Mouse (Mus musculus): ENCODE results near the gene Gpr63. TPM values are rescaled to one million over a fixed set of nuclear protein-coding genes. Genes with fewer than 3 reads are reported as not detected.

The Gpr63 gene
- polyA plus RNA-seq (2015; fragmentation: Nextera tagmentation; extraction: Ambion mirVana) = 0.73 and 1.2 TPM in 2 replicates

DNA sequence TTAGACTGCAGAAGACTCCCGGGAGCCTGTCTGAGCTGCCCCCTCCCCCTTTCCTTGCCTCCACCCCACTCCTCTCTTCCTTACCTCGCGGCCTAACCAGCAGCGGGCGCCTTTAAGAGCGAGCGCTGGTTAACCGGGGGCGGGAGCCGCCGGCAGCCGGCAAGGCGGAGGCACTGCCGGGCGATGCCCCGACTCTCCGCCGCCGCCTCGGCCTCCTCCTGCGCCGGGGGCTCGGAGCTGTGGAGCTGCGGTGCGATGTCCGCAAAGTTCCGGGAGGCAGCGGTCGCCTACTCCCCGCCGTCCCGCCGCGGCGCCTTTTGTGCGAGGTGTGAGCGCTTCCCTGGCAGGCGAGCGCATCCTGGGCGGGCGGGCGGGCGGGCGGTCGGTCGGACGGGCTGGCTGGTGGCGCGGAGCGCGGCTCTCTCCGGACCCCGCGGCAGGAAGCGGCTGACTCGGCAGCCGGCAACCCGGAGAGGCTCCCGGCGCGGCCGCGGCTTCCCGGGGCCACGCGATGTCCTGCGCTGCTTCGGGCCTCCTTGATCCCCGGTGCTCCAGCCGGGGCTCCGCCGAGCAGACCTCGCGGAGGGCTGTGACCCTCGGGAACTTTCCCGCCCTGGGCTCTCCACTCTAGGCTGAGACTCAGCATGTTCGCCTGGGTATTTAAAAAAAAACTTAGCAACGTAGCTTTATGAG, at the start of gene Gpr63:
TSS of gene Gpr63 (plus strand) at position 109 of the 693 bp plus-strand sequence.
- H3K27me3 ChIP-seq (ENCODE audit: control insufficient read depth, insufficient read depth, low read depth, low read length) = no peaks in the 10 kb centered on the region
- H3K4me2 ChIP-seq (ENCODE audit: low read depth, low read length) = peak within 1 kb of the TSS; percentile 84
- H3K9ac ChIP-seq (ENCODE audit: low read length) = peak within 1 kb of the TSS; percentile 89
- under 1% methylated on average over 43 of the region's 78 CpGs for WGBS
- H3K4me1 ChIP-seq (replicated peaks; ENCODE audit: control insufficient read depth, insufficient read depth, low read length) = 0 out of 2 replicates have a peak, but pooled peaks cover 5% of the 10 kb centered on the region
- H3K9me3 ChIP-seq (ENCODE audit: control insufficient read depth, low read length) = no peaks in the 10 kb centered on the region
- H3K27ac ChIP-seq (ENCODE audit: low read length) = peak within 1 kb of the TSS; percentile 79
- no peaks in the 10 kb centered on the region for H3K36me3 ChIP-seq (ENCODE audit: control insufficient read depth, insufficient read depth, low read length)
- peak; percentile 97 for ATAC-seq (ENCODE audit: low read depth)
- H3K4me3 ChIP-seq (ENCODE audit: low read length) = peak within 1 kb of the TSS; percentile 81

DNA sequence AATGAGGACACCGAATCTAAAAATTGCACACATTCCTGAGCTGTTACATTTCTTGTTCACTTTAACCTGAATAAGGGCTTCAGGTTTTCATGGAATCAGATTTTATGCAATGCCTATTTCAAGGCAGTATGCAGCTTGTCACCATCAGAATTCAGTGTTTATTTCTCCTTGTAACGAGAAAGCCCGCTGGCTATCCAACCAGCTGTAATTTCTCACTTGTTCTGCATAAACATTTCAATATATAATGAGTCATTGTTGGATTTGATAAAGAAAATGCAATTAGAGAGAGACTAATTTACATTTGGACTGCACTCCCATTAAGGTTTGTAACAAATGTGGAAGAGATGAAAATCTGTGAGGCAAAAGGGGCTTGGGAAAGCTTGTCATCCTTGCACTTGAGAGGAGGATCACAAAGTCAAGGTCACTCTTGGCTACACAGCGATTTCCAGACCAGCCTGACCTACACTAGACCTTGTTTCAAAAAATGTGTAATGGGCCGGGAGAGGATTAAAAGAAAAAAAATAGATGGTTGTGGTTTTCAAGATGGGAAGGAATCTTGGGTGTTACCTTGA, 46.1 kb upstream of the Gpr63 start:
- WGBS = 51% methylated on average over 5 of the region's 5 CpGs
- H3K27ac ChIP-seq (ENCODE audit: low read length) = no peak overlapping the region
- no peak overlapping the region for H3K4me3 ChIP-seq (ENCODE audit: low read length)
- H3K36me3 ChIP-seq (ENCODE audit: control insufficient read depth, insufficient read depth, low read length) = no peaks in the 10 kb centered on the region
- H3K9me3 ChIP-seq (ENCODE audit: control insufficient read depth, low read length) = no peaks in the 10 kb centered on the region
- H3K4me1 ChIP-seq (replicated peaks; ENCODE audit: control insufficient read depth, insufficient read depth, low read length) = no peaks in the 10 kb centered on the region
- H3K4me2 ChIP-seq (ENCODE audit: low read depth, low read length) = no peak overlapping the region
- H3K27me3 ChIP-seq (ENCODE audit: control insufficient read depth, insufficient read depth, low read depth, low read length) = no peaks in the 10 kb centered on the region
- H3K9ac ChIP-seq (ENCODE audit: low read length) = no peak overlapping the region
- ATAC-seq (ENCODE audit: low read depth) = no peak

DNA sequence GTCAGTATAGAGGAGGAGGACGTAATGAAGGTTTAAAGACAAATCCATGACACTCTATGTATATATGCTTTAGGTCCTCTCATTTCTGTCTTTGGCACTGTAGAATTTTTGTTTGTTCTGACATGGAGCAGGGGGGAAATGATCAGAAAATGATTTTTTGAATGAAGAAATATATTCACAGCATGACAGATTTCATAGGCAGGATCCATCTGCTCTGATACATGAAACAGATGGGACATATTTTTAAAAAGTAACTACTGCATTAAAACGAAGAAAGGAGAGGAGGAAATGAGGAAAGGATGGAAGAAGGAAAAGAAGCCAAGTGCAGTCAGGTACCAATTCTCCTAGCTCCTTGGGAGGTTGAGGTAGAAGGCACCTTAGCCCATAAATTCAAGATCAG, 41.5 kb upstream of the Gpr63 start:
- WGBS = 67% methylated on average over 2 of the region's 2 CpGs

GRCm38 (mm10) chr4:24928260-24928780, 37.9 kb upstream of the Gpr63 start:
- no peak for ATAC-seq (ENCODE audit: low read depth)
- no peak overlapping the region for H3K4me2 ChIP-seq (ENCODE audit: low read depth, low read length)
- H3K27ac ChIP-seq (ENCODE audit: low read length) = no peak overlapping the region
- no peaks in the 10 kb centered on the region for H3K9me3 ChIP-seq (ENCODE audit: control insufficient read depth, low read length)
- H3K4me3 ChIP-seq (ENCODE audit: low read length) = no peak overlapping the region
- 73% methylated on average over 5 of the region's 5 CpGs for WGBS
- no peaks in the 10 kb centered on the region for H3K36me3 ChIP-seq (ENCODE audit: control insufficient read depth, insufficient read depth, low read length)
- no peaks in the 10 kb centered on the region for H3K4me1 ChIP-seq (replicated peaks; ENCODE audit: control insufficient read depth, insufficient read depth, low read length)
- no peaks in the 10 kb centered on the region for H3K27me3 ChIP-seq (ENCODE audit: control insufficient read depth, insufficient read depth, low read depth, low read length)
- no peak overlapping the region for H3K9ac ChIP-seq (ENCODE audit: low read length)

More for the DNA sequence above, 41.5 kb upstream of the Gpr63 start:
- no peaks in the 10 kb centered on the region for H3K36me3 ChIP-seq (ENCODE audit: control insufficient read depth, insufficient read depth, low read length)
- ATAC-seq (ENCODE audit: low read depth) = no peak
- H3K27me3 ChIP-seq (ENCODE audit: control insufficient read depth, insufficient read depth, low read depth, low read length) = no peaks in the 10 kb centered on the region
- H3K4me1 ChIP-seq (replicated peaks; ENCODE audit: control insufficient read depth, insufficient read depth, low read length) = no peaks in the 10 kb centered on the region
- no peak overlapping the region for H3K4me2 ChIP-seq (ENCODE audit: low read depth, low read length)
- H3K9me3 ChIP-seq (ENCODE audit: control insufficient read depth, low read length) = no peaks in the 10 kb centered on the region
- no peak overlapping the region for H3K9ac ChIP-seq (ENCODE audit: low read length)
- no peak overlapping the region for H3K27ac ChIP-seq (ENCODE audit: low read length)
- H3K4me3 ChIP-seq (ENCODE audit: low read length) = no peak overlapping the region

- Histone ChIP-seq H3K9me3 (ENCODE audit: control insufficient read depth, low read length) (no peaks in the 10 kb centered on the region), H3K36me3 (ENCODE audit: control insufficient read depth, insufficient read depth, low read length) (no peaks in the 10 kb centered on the region), H3K9ac (ENCODE audit: low read length) (no peak overlapping the region), H3K27ac (ENCODE audit: low read length) (no peak overlapping the region), H3K27me3 (ENCODE audit: control insufficient read depth, insufficient read depth, low read depth, low read length) (no peaks in the 10 kb centered on the region), H3K4me2 (ENCODE audit: low read depth, low read length) (no peak overlapping the region), H3K4me1 (replicated peaks; ENCODE audit: control insufficient read depth, insufficient read depth, low read length) (no peaks in the 10 kb centered on the region), H3K4me3 (ENCODE audit: low read length) (no peak overlapping the region)
- 78% methylated on average over 5 of the region's 5 CpGs for WGBS
- ATAC-seq (ENCODE audit: low read depth) = no peak
Observed at GRCm38 (mm10) chr4:24928926-24929325, 37.3 kb upstream of the Gpr63 start.

- WGBS = 58% methylated on average over 6 of the region's 6 CpGs
- no peak overlapping the region for H3K9ac ChIP-seq (ENCODE audit: low read length)
- no peak overlapping the region for H3K27ac ChIP-seq (ENCODE audit: low read length)
- no peaks in the 10 kb centered on the region for H3K9me3 ChIP-seq (ENCODE audit: control insufficient read depth, low read length)
- no peaks in the 10 kb centered on the region for H3K4me1 ChIP-seq (replicated peaks; ENCODE audit: control insufficient read depth, insufficient read depth, low read length)
- H3K4me2 ChIP-seq (ENCODE audit: low read depth, low read length) = no peak overlapping the region
- ATAC-seq (ENCODE audit: low read depth) = no peak
- no peaks in the 10 kb centered on the region for H3K27me3 ChIP-seq (ENCODE audit: control insufficient read depth, insufficient read depth, low read depth, low read length)
- no peak overlapping the region for H3K4me3 ChIP-seq (ENCODE audit: low read length)
- no peaks in the 10 kb centered on the region for H3K36me3 ChIP-seq (ENCODE audit: control insufficient read depth, insufficient read depth, low read length)
Observed at GRCm38 (mm10) chr4:24942728-24943424, 23.3 kb upstream of the Gpr63 start.

DNA sequence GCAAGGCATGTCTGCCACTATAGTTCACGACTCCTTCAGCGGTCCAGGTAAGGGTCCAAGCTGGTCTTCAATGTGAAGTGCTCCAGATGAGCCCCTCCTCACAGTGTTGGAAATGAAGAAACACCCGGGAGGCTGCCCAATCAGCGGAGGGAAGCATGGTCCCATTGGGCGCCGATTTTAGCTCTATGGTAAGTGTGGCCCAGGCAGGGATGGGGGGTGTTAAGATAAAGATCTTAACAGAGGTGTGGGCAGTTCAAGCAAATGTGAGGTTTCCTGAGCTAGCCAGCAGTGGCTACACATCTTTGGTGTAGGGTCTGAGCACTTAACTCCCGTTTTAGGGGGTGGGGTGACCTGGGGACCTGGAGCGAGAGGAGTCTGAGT, 299 bp upstream of the Gpr63 start:
- H3K4me2 ChIP-seq (ENCODE audit: low read depth, low read length) = peak overlapping the region; percentile 84
- 8% methylated on average over 8 of the region's 8 CpGs for WGBS
- no peaks in the 10 kb centered on the region for H3K9me3 ChIP-seq (ENCODE audit: control insufficient read depth, low read length)
- H3K4me1 ChIP-seq (replicated peaks; ENCODE audit: control insufficient read depth, insufficient read depth, low read length) = 0 out of 2 replicates have a peak, but pooled peaks cover 5% of the 10 kb centered on the region
- peak overlapping the region; percentile 81 for H3K4me3 ChIP-seq (ENCODE audit: low read length)
- H3K9ac ChIP-seq (ENCODE audit: low read length) = peak overlapping the region; percentile 89
- H3K27ac ChIP-seq (ENCODE audit: low read length) = peak overlapping the region; percentile 79; the same call in 1 of the 2 replicates
- peak; percentile 39 for ATAC-seq (ENCODE audit: low read depth)
- no peaks in the 10 kb centered on the region for H3K36me3 ChIP-seq (ENCODE audit: control insufficient read depth, insufficient read depth, low read length)
- H3K27me3 ChIP-seq (ENCODE audit: control insufficient read depth, insufficient read depth, low read depth, low read length) = no peaks in the 10 kb centered on the region

DNA sequence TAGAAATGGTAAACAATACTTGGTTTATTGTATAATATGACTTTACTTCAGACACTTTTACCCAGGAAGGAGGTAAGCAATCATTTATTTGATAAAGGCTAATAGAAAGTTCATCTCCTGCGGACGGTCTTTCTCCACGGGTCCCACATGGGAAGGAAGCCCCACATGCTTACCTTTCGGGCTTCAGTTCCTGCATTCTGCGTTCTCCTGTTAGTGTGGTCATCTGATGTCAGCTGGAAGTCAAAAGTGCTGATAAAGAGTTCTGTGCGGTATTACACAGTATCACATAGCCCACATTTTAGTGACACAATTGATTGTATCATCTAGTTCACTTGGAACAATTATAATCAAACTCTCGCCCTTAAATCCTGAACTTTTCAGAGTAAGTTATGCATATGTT, 1.0 kb downstream of the Gpr63 start:
- no peaks in the 10 kb centered on the region for H3K9me3 ChIP-seq (ENCODE audit: control insufficient read depth, low read length)
- no peak overlapping the region for H3K27ac ChIP-seq (ENCODE audit: low read length)
- no peak for ATAC-seq (ENCODE audit: low read depth)
- no peaks in the 10 kb centered on the region for H3K36me3 ChIP-seq (ENCODE audit: control insufficient read depth, insufficient read depth, low read length)
- 0 out of 2 replicates have a peak, but pooled peaks cover 5% of the 10 kb centered on the region for H3K4me1 ChIP-seq (replicated peaks; ENCODE audit: control insufficient read depth, insufficient read depth, low read length)
- no peaks in the 10 kb centered on the region for H3K27me3 ChIP-seq (ENCODE audit: control insufficient read depth, insufficient read depth, low read depth, low read length)
- H3K4me3 ChIP-seq (ENCODE audit: low read length) = peak overlapping the region; percentile 81
- H3K4me2 ChIP-seq (ENCODE audit: low read depth, low read length) = peak overlapping the region; percentile 84
- WGBS = 6% methylated on average over 7 of the region's 7 CpGs
- H3K9ac ChIP-seq (ENCODE audit: low read length) = peak overlapping the region; percentile 89

DNA sequence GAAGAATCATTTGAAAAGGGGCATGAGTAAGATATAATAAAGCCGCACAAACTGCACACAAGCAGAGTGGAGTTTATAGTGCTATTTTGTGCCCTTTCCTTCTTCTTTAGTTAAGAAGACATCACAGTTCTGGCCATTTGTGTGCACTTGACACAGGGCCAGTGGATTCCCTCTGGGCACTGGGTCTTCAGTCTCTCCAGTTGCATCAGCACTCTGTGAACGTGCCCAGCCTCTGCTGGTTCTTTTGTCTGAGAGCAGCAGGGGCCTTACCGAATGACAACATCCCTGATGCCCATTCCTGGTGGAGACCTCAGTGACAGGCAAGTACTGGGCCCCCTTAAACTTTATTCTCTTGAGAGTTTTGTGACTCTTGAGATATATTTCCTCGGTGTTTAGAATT, 12.4 kb downstream of the Gpr63 start:
- H3K4me3 ChIP-seq (ENCODE audit: low read length) = no peak overlapping the region
- no peak for ATAC-seq (ENCODE audit: low read depth)
- H3K4me1 ChIP-seq (replicated peaks; ENCODE audit: control insufficient read depth, insufficient read depth, low read length) = no peaks in the 10 kb centered on the region
- 66% methylated on average over 4 of the region's 4 CpGs for WGBS
- no peaks in the 10 kb centered on the region for H3K36me3 ChIP-seq (ENCODE audit: control insufficient read depth, insufficient read depth, low read length)
- no peak overlapping the region for H3K9ac ChIP-seq (ENCODE audit: low read length)
- H3K9me3 ChIP-seq (ENCODE audit: control insufficient read depth, low read length) = no peaks in the 10 kb centered on the region
- no peak overlapping the region for H3K4me2 ChIP-seq (ENCODE audit: low read depth, low read length)
- no peaks in the 10 kb centered on the region for H3K27me3 ChIP-seq (ENCODE audit: control insufficient read depth, insufficient read depth, low read depth, low read length)
- no peak overlapping the region for H3K27ac ChIP-seq (ENCODE audit: low read length)

Data from lung, embryonic 16.5 days (tissue).